Mouse (Mus musculus): ENCODE measurements around the gene Slc35f3. TPM values are rescaled to one million over a fixed set of nuclear protein-coding genes. Genes with fewer than 3 reads are reported as not detected.

Slc35f3 gene
- total RNA-seq, 1 experiment, result 0.18 TPM

DNA sequence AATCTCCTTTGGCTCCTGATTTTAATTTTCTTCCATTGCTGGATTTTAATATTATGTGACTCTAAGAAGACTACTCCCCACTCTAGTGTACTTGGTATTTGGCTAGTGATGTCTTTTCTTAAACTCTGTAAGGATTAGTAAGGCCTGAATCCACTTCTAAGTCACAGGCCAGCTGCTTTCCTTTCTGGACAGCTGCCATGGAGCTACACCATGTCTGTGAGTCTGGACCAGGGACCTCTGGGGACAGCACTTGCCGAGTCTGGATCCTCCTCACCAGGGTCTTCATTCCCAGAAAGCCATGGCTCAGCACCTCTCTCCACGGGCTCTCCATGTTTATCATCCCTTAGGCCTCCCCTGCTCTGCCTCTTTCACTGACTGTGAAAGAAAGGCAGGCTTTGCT is 81.8 kb downstream of the Slc35f3 start:
- no peak overlapping the region for H3K9ac ChIP-seq (ENCODE audit: insufficient read depth, low read depth, low read length, poor library complexity, severe bottlenecking)
- H3K9me3 ChIP-seq (ENCODE audit: control insufficient read depth, insufficient read depth, low read depth, low read length), result no peaks in the 10 kb centered on the region
- no peak overlapping the region for H3K27ac ChIP-seq (ENCODE audit: insufficient read depth, low read depth, low read length, poor library complexity, severe bottlenecking)
- no peaks in the 10 kb centered on the region for H3K36me3 ChIP-seq (ENCODE audit: control insufficient read depth, insufficient read depth, low read length, poor library complexity, severe bottlenecking)
- H3K4me3 ChIP-seq (ENCODE audit: insufficient read depth in 1 of 2, low read depth in 1 of 2, low read length in 2 of 2, poor library complexity in 1 of 2, severe bottlenecking in 1 of 2), result no peak overlapping the region
- DNase-seq (ENCODE audit: low read depth, low spot score), result no peak
- in situ Hi-C loops (cut with MboI; ENCODE audit: low sequenced_read_pairs in 2 of 2, unreplicated experiment in 2 of 2), result no loop called here
- 0 out of 4 replicates have a peak, but pooled peaks cover 0 to 3% of the 10 kb centered on the region in 2 experiments for H3K4me1 ChIP-seq (ENCODE audit: control insufficient read depth in 2 of 2, insufficient read depth in 2 of 2, low read length in 2 of 2, poor library complexity in 1 of 2)
- TF ChIP-seq MAFK (IDR thresholded peaks at IDR 0.05; ENCODE audit: insufficient read depth, low read depth, low read length), result no peak
- no peak for TF ChIP-seq ZNF384 (IDR thresholded peaks at IDR 0.05; ENCODE audit: low read depth, low read length)
- no peak for TF ChIP-seq HCFC1 (IDR thresholded peaks at IDR 0.05; ENCODE audit: borderline replicate concordance, insufficient read depth, low read length)
- TF ChIP-seq ZC3H11A (IDR thresholded peaks at IDR 0.05; ENCODE audit: borderline replicate concordance, low read depth, low read length), result no peak
- TF ChIP-seq CHD2 (IDR thresholded peaks at IDR 0.05; ENCODE audit: low read depth, low read length), result no peak

- H3K9me3 ChIP-seq (ENCODE audit: control insufficient read depth, insufficient read depth, low read depth, low read length), result no peaks in the 10 kb centered on the region
- no peak overlapping the region for H3K9ac ChIP-seq (ENCODE audit: insufficient read depth, low read depth, low read length, poor library complexity, severe bottlenecking)
- no peaks in the 10 kb centered on the region for H3K36me3 ChIP-seq (ENCODE audit: control insufficient read depth, insufficient read depth, low read length, poor library complexity, severe bottlenecking)
- H3K4me3 ChIP-seq (ENCODE audit: insufficient read depth in 1 of 2, low read depth in 1 of 2, low read length in 2 of 2, poor library complexity in 1 of 2, severe bottlenecking in 1 of 2), result no peak overlapping the region
- DNase-seq (ENCODE audit: low read depth, low spot score), result no peak
- in situ Hi-C loops (cut with MboI; ENCODE audit: low sequenced_read_pairs in 2 of 2, unreplicated experiment in 2 of 2), result no loop called here
- 0 out of 4 replicates have a peak, but pooled peaks cover 0 to 3% of the 10 kb centered on the region in 2 experiments for H3K4me1 ChIP-seq (ENCODE audit: control insufficient read depth in 2 of 2, insufficient read depth in 2 of 2, low read length in 2 of 2, poor library complexity in 1 of 2)
- TF ChIP-seq HCFC1 (IDR thresholded peaks at IDR 0.05; ENCODE audit: borderline replicate concordance, insufficient read depth, low read length), result no peak
- no peak overlapping the region for H3K27ac ChIP-seq (ENCODE audit: insufficient read depth, low read depth, low read length, poor library complexity, severe bottlenecking)
Observed at GRCm38 (mm10) chr8:126381299-126381698, 82.9 kb downstream of the Slc35f3 start.

DNA sequence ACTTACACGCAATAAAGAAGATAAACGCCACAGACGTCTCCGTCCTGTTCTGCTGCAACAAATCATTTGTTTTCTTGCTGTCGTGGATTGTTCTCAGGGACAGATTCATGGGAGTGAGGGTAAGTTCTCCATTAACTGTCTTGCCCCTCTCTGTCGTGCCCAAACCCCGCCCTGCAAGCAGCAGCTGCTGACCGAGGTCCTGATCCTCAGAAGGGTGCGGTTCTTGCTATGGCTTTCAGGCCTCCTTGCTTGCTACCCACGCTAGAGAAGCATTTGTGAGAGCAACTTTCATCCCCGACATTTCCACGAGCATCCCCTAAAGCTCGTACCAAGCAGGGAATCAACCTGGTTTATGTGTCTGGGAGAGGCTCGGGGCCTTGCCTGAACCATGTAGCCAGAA is 83.9 kb downstream of the Slc35f3 start:
- TF ChIP-seq MAFK (IDR thresholded peaks at IDR 0.05; ENCODE audit: insufficient read depth, low read depth, low read length) (no peak), ZC3H11A (IDR thresholded peaks at IDR 0.05; ENCODE audit: borderline replicate concordance, low read depth, low read length) (no peak), CHD2 (IDR thresholded peaks at IDR 0.05; ENCODE audit: low read depth, low read length) (no peak)
- in situ Hi-C loops (cut with MboI; ENCODE audit: low sequenced_read_pairs in 2 of 2, unreplicated experiment in 2 of 2), result no loop called here
- Histone ChIP-seq H3K9ac (ENCODE audit: insufficient read depth, low read depth, low read length, poor library complexity, severe bottlenecking) (no peak overlapping the region), H3K9me3 (ENCODE audit: control insufficient read depth, insufficient read depth, low read depth, low read length) (no peaks in the 10 kb centered on the region), H3K4me1 (ENCODE audit: control insufficient read depth in 2 of 2, insufficient read depth in 2 of 2, low read length in 2 of 2, poor library complexity in 1 of 2) (0 out of 4 replicates have a peak, but pooled peaks cover 0 to 3% of the 10 kb centered on the region in 2 experiments), H3K4me3 (ENCODE audit: insufficient read depth in 1 of 2, low read depth in 1 of 2, low read length in 2 of 2, poor library complexity in 1 of 2, severe bottlenecking in 1 of 2) (no peak overlapping the region), H3K27ac (ENCODE audit: insufficient read depth, low read depth, low read length, poor library complexity, severe bottlenecking) (no peak overlapping the region), H3K36me3 (ENCODE audit: control insufficient read depth, insufficient read depth, low read length, poor library complexity, severe bottlenecking) (no peaks in the 10 kb centered on the region)
- DNase-seq (ENCODE audit: low read depth, low spot score), result peak; percentile 40

GRCm38 (mm10) chr8:126382749-126383148 is 84.4 kb downstream of the Slc35f3 start:
- 0 out of 4 replicates have a peak, but pooled peaks cover 0 to 3% of the 10 kb centered on the region in 2 experiments for H3K4me1 ChIP-seq (ENCODE audit: control insufficient read depth in 2 of 2, insufficient read depth in 2 of 2, low read length in 2 of 2, poor library complexity in 1 of 2)
- H3K36me3 ChIP-seq (ENCODE audit: control insufficient read depth, insufficient read depth, low read length, poor library complexity, severe bottlenecking), result no peaks in the 10 kb centered on the region
- H3K4me3 ChIP-seq (ENCODE audit: insufficient read depth in 1 of 2, low read depth in 1 of 2, low read length in 2 of 2, poor library complexity in 1 of 2, severe bottlenecking in 1 of 2), result no peak overlapping the region
- H3K9ac ChIP-seq (ENCODE audit: insufficient read depth, low read depth, low read length, poor library complexity, severe bottlenecking), result no peak overlapping the region
- DNase-seq (ENCODE audit: low read depth, low spot score), result peak; percentile 40
- H3K27ac ChIP-seq (ENCODE audit: insufficient read depth, low read depth, low read length, poor library complexity, severe bottlenecking), result no peak overlapping the region
- in situ Hi-C loops (cut with MboI; ENCODE audit: low sequenced_read_pairs in 2 of 2, unreplicated experiment in 2 of 2), result no loop called here
- H3K9me3 ChIP-seq (ENCODE audit: control insufficient read depth, insufficient read depth, low read depth, low read length), result no peaks in the 10 kb centered on the region
- TF ChIP-seq ZC3H11A (IDR thresholded peaks at IDR 0.05; ENCODE audit: borderline replicate concordance, low read depth, low read length) (no peak), MAFK (IDR thresholded peaks at IDR 0.05; ENCODE audit: insufficient read depth, low read depth, low read length) (no peak), CHD2 (IDR thresholded peaks at IDR 0.05; ENCODE audit: low read depth, low read length) (no peak)

DNA sequence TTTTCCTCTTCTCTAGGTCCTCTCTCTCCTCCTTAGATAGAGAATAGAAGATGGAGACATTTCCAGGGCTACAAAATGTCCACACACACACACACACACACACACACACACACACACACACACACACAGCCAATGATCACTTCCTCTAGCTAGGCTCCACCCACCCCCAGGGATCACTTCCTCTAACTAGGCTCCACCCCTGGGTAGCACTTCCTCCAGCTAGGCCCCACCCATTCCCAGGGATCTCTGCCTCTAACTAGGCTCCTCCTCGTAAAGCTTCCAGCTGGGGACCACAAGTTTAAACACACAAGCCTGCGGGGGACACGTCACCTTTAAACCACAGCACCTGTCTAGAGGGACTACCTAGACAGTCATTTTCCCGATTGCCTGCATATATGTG is 89.2 kb downstream of the Slc35f3 start:
- no peak for TF ChIP-seq HCFC1 (IDR thresholded peaks at IDR 0.05; ENCODE audit: borderline replicate concordance, insufficient read depth, low read length)
- TF ChIP-seq CHD2 (IDR thresholded peaks at IDR 0.05; ENCODE audit: low read depth, low read length), result no peak
- no peak for TF ChIP-seq ZNF384 (IDR thresholded peaks at IDR 0.05; ENCODE audit: low read depth, low read length)
- TF ChIP-seq ZC3H11A (IDR thresholded peaks at IDR 0.05; ENCODE audit: borderline replicate concordance, low read depth, low read length), result no peak
- no peak for TF ChIP-seq MAFK (IDR thresholded peaks at IDR 0.05; ENCODE audit: insufficient read depth, low read depth, low read length)
- Histone ChIP-seq H3K4me3 (ENCODE audit: insufficient read depth in 1 of 2, low read depth in 1 of 2, low read length in 2 of 2, poor library complexity in 1 of 2, severe bottlenecking in 1 of 2) (no peak overlapping the region; a peak in 1 of 4 replicates), H3K9me3 (ENCODE audit: control insufficient read depth, insufficient read depth, low read depth, low read length) (no peaks in the 10 kb centered on the region), H3K27ac (ENCODE audit: insufficient read depth, low read depth, low read length, poor library complexity, severe bottlenecking) (no peak overlapping the region), H3K9ac (ENCODE audit: insufficient read depth, low read depth, low read length, poor library complexity, severe bottlenecking) (no peak overlapping the region), H3K4me1 (ENCODE audit: control insufficient read depth in 2 of 2, insufficient read depth in 2 of 2, low read length in 2 of 2, poor library complexity in 1 of 2) (0 out of 4 replicates have a peak, but pooled peaks cover 0 to under 1% of the 10 kb centered on the region in 2 experiments), H3K36me3 (ENCODE audit: control insufficient read depth, insufficient read depth, low read length, poor library complexity, severe bottlenecking) (no peaks in the 10 kb centered on the region)
- DNase-seq (ENCODE audit: low read depth, low spot score), result peak; percentile 34
- in situ Hi-C loops (cut with MboI; ENCODE audit: low sequenced_read_pairs in 2 of 2, unreplicated experiment in 2 of 2), result no loop called here
